Mouse (Mus musculus): ENCODE measurements around the gene Fam71e1. TPM values are rescaled to one million over a fixed set of nuclear protein-coding genes. Genes with fewer than 3 reads are reported as not detected.
A peak's percentile ranks its signal among the peaks of the same experiment; 100 is the strongest.

The Fam71e1 gene
- polyA plus RNA-seq, 2 experiments, result 1.5 to 1.6 TPM

GRCm38 (mm10) chr7:44525126-44525832 lies 28.9 kb downstream of the Fam71e1 start:
- no peak for DNase-seq (ENCODE audit: low read depth in 3 of 3, low spot score in 3 of 3)
- no peak for TF ChIP-seq EP300 (IDR thresholded peaks at IDR 0.05; ENCODE audit: low read depth)
- TF ChIP-seq CTCF (IDR thresholded peaks at IDR 0.05; ENCODE audit: low read depth), result no peak
- Histone ChIP-seq H3K9me3 (ENCODE audit: control insufficient read depth, low read length) (no peaks in the 10 kb centered on the region), H3K9ac (replicated peaks) (no peak overlapping the region), H3K27me3 (ENCODE audit: control insufficient read depth, insufficient read depth, low read length) (peaks cover 29% of the 10 kb centered on the region), H3K4me3 (ENCODE audit: insufficient read depth in 1 of 2, low read depth in 2 of 2, low read length in 2 of 2) (no peak overlapping the region), H3K4me1 (replicated peaks; ENCODE audit: control insufficient read depth in 2 of 2, insufficient read depth in 2 of 2, low read length in 1 of 2) (peaks cover 2 to 6% of the 10 kb centered on the region in 2 experiments; a peak in 2 of 4 replicates), H3K36me3 (replicated peaks; ENCODE audit: control insufficient read depth, insufficient read depth, low read depth) (no peaks in the 10 kb centered on the region), H3K27ac (no peak overlapping the region), H3K4me2 (ENCODE audit: low read depth) (no peak overlapping the region)
- WGBS (ENCODE audit: insufficient replicate concordance), result 20% methylated on average over 22 of the region's 22 CpGs
- no peak for ATAC-seq (ENCODE audit: insufficient read depth)

GRCm38 (mm10) chr7:44526414-44527154 lies 30.2 kb downstream of the Fam71e1 start:
- no peak overlapping the region for H3K4me2 ChIP-seq (ENCODE audit: low read depth)
- no peak for TF ChIP-seq EP300 (IDR thresholded peaks at IDR 0.05; ENCODE audit: low read depth)
- H3K9ac ChIP-seq (replicated peaks), result no peak overlapping the region
- ATAC-seq (ENCODE audit: insufficient read depth), result no peak
- H3K9me3 ChIP-seq (ENCODE audit: control insufficient read depth, low read length), result no peaks in the 10 kb centered on the region
- H3K27ac ChIP-seq, result no peak overlapping the region
- no peak for DNase-seq (ENCODE audit: low read depth in 3 of 3, low spot score in 3 of 3)
- H3K4me3 ChIP-seq (ENCODE audit: insufficient read depth in 1 of 2, low read depth in 2 of 2, low read length in 2 of 2), result no peak overlapping the region
- H3K36me3 ChIP-seq (replicated peaks; ENCODE audit: control insufficient read depth, insufficient read depth, low read depth), result no peaks in the 10 kb centered on the region
- WGBS (ENCODE audit: insufficient replicate concordance), result 67% methylated on average over 14 of the region's 14 CpGs
- peaks cover 28% of the 10 kb centered on the region for H3K27me3 ChIP-seq (ENCODE audit: control insufficient read depth, insufficient read depth, low read length)
- peaks cover 2 to 6% of the 10 kb centered on the region in 2 experiments; a peak in 2 of 4 replicates for H3K4me1 ChIP-seq (replicated peaks; ENCODE audit: control insufficient read depth in 2 of 2, insufficient read depth in 2 of 2, low read length in 1 of 2)

GRCm38 (mm10) chr7:44527483-44528398 lies 31.4 kb downstream of the Fam71e1 start:
- Histone ChIP-seq H3K27me3 (ENCODE audit: control insufficient read depth, insufficient read depth, low read length) (peaks cover 18% of the 10 kb centered on the region), H3K27ac (no peak overlapping the region), H3K9ac (replicated peaks) (peak overlapping the region; percentile 39), H3K4me3 (ENCODE audit: insufficient read depth in 1 of 2, low read depth in 2 of 2, low read length in 2 of 2) (peak overlapping the region; percentile 45 to 57), H3K9me3 (ENCODE audit: control insufficient read depth, low read length) (no peaks in the 10 kb centered on the region), H3K4me2 (ENCODE audit: low read depth) (peak overlapping the region; percentile 76), H3K36me3 (replicated peaks; ENCODE audit: control insufficient read depth, insufficient read depth, low read depth) (no peaks in the 10 kb centered on the region), H3K4me1 (replicated peaks; ENCODE audit: control insufficient read depth in 2 of 2, insufficient read depth in 2 of 2, low read length in 1 of 2) (peaks cover 2 to 6% of the 10 kb centered on the region in 2 experiments; a peak in 2 of 4 replicates)
- ATAC-seq (ENCODE audit: insufficient read depth) (peak; percentile 77), DNase-seq (ENCODE audit: low read depth in 3 of 3, low spot score in 3 of 3) (peak; percentile 51 to 54 (median 52))
- no peak for TF ChIP-seq EP300 (IDR thresholded peaks at IDR 0.05; ENCODE audit: low read depth)
- TF ChIP-seq CTCF (IDR thresholded peaks at IDR 0.05; ENCODE audit: low read depth), result peak; percentile 91
- WGBS (ENCODE audit: insufficient replicate concordance), result 5% methylated on average over 40 of the region's 40 CpGs

- TF ChIP-seq EP300 (IDR thresholded peaks at IDR 0.05; ENCODE audit: low read depth), result no peak
- no peak for TF ChIP-seq CTCF (IDR thresholded peaks at IDR 0.05; ENCODE audit: low read depth)
- ATAC-seq (ENCODE audit: insufficient read depth) (no peak), DNase-seq (ENCODE audit: low read depth in 3 of 3, low spot score in 3 of 3) (no peak)
- Histone ChIP-seq H3K4me2 (ENCODE audit: low read depth) (no peak overlapping the region), H3K4me1 (replicated peaks; ENCODE audit: control insufficient read depth in 2 of 2, insufficient read depth in 2 of 2, low read length in 1 of 2) (peaks cover 2 to 6% of the 10 kb centered on the region in 2 experiments; a peak in 2 of 4 replicates), H3K4me3 (ENCODE audit: insufficient read depth in 1 of 2, low read depth in 2 of 2, low read length in 2 of 2) (no peak overlapping the region), H3K27me3 (ENCODE audit: control insufficient read depth, insufficient read depth, low read length) (peaks cover 9% of the 10 kb centered on the region), H3K27ac (no peak overlapping the region), H3K9me3 (ENCODE audit: control insufficient read depth, low read length) (no peaks in the 10 kb centered on the region), H3K36me3 (replicated peaks; ENCODE audit: control insufficient read depth, insufficient read depth, low read depth) (peaks cover 8% of the 10 kb centered on the region), H3K9ac (replicated peaks) (no peak overlapping the region)
- 61% methylated on average over 5 of the region's 5 CpGs for WGBS (ENCODE audit: insufficient replicate concordance)
Measured at GRCm38 (mm10) chr7:44529518-44529917, 33.1 kb downstream of the Fam71e1 start.
